In the genomic region with DNA sequence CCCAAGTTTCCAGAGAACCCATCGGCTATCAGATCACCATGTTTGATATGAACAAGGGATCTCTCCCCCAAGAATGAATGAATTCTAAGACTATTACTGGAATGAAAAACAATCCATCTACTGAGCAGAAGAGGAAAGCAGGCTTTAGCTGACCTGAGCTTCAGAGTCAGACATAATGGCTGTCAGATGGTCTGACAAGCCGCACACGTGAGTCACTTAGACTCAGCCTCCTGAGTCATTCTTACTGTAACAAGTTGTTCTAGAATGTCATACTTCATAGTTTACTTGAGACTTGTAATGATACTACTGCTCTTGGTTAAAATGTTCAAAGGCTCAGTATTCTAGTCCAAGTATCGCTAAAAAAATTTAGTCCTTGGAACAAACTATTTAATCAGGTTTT, we compare ENCODE assay signal across 19 mouse cellular contexts.
DNase-seq lines count a peak whose midpoint lies in the region; TF ChIP-seq lines count a peak whose summit lies in the region.
"Had no signal": no experiment of that assay in that cellular context is flagged by ENCODE, and none has a peak within 500 bp of the region (broad histone marks: within the 10 kb centered on the region; RNA-seq: fewer than 3 reads in every experiment).

No protein-coding gene starts in this region.

- H3K79me2 ChIP-seq in myocyte (ENCODE audit: control insufficient read depth, insufficient read depth) = no peaks in the 10 kb centered on the region

- H3ac ChIP-seq in myocyte (ENCODE audit: control insufficient read depth, insufficient read length) = no peak overlapping the region

- TF ChIP-seq POLR2A in myocyte (IDR thresholded peaks at IDR 0.05; ENCODE audit: insufficient read length, low read depth) = no peak

- H3K4me3 ChIP-seq in myocyte = no peak overlapping the region
- H3K4me3 ChIP-seq: embryonic facial prominence, embryonic 13.5 days; forebrain, embryonic 10.5 days; heart, embryonic 10.5 days; hindbrain, embryonic 13.5 days had no signal

- no peaks in the 10 kb centered on the region for H3K27me3 ChIP-seq in myocyte (ENCODE audit: control insufficient read depth, insufficient read depth, insufficient read length)
- H3K27me3 ChIP-seq: embryonic facial prominence, embryonic 13.5 days; hindbrain, embryonic 13.5 days had no signal

- peak; percentile 11 for DNase-seq in adrenal gland, postnatal 14 days
- DNase-seq in adrenal gland, postnatal 25 days = no peak
- DNase-seq in gastrocnemius, adult 18-20 months (ENCODE audit: low spot score) = peak; percentile 10
- DNase-seq in gastrocnemius, adult 8-10 months (ENCODE audit: low spot score in 2 of 2) = no peak
- DNase-seq in NIH3T3 (ENCODE audit: low read depth) = peak; percentile 85
- no peak for DNase-seq in right cerebral cortex, postnatal 25 days
- DNase-seq in right cerebral cortex, postnatal 4 days = no peak
- DNase-seq: cerebellum, adult 11-12 months; cerebellum, adult 9-10 months; cerebellum, postnatal 25 days; heart, postnatal 4 days; kidney, adult 11 months; kidney, adult 9 months had no signal

- H3K36me3 ChIP-seq in myocyte (ENCODE audit: control insufficient read depth, insufficient read depth) = no peaks in the 10 kb centered on the region
- H3K36me3 ChIP-seq: embryonic facial prominence, embryonic 13.5 days; forebrain, embryonic 10.5 days; G1E; heart, embryonic 10.5 days; hindbrain, embryonic 13.5 days had no signal

- peak overlapping the region; percentile 67 for H3K4me2 ChIP-seq in myocyte (ENCODE audit: low read depth)
- H3K4me2 ChIP-seq: embryonic facial prominence, embryonic 13.5 days; hindbrain, embryonic 13.5 days had no signal

TF ChIP-seq in myocyte, 11 proteins besides CTCF, POLR2A, EP300 and RAD21:
- no peak for TF ChIP-seq E2F4 (IDR thresholded peaks at IDR 0.05; ENCODE audit: insufficient read depth)
- no peak for TF ChIP-seq MYOG (IDR thresholded peaks at IDR 0.05; ENCODE audit: control insufficient read depth in 1 of 3, insufficient read depth in 1 of 3, insufficient read length in 2 of 3, low read depth in 2 of 3)
- no peak for TF ChIP-seq POLR2AphosphoS2 (IDR thresholded peaks at IDR 0.05; ENCODE audit: insufficient read length, low read depth)
- TF ChIP-seq TCF12 (IDR thresholded peaks at IDR 0.05; ENCODE audit: insufficient read depth, poor library complexity, severe bottlenecking) = no peak
- TF ChIP-seq USF1 (IDR thresholded peaks at IDR 0.05; ENCODE audit: low read depth) = peak; percentile 27
TF ChIP-seq in myocyte: peak in this region for 1.

Comparison
In these comparisons a context has a peak if more than half of its experiments do, and no peak if none do; other contexts are left out.
1. DNase-seq: peak in adrenal gland, postnatal 14 days (single experiment), gastrocnemius, adult 18-20 months (single experiment) and NIH3T3 (single experiment); none in adrenal gland, postnatal 25 days (single experiment), gastrocnemius, adult 8-10 months (0 of 2), right cerebral cortex, postnatal 25 days (single experiment) and right cerebral cortex, postnatal 4 days (single experiment).